Mouse (Mus musculus): ENCODE measurements around the gene Hoxc9.

DNA sequence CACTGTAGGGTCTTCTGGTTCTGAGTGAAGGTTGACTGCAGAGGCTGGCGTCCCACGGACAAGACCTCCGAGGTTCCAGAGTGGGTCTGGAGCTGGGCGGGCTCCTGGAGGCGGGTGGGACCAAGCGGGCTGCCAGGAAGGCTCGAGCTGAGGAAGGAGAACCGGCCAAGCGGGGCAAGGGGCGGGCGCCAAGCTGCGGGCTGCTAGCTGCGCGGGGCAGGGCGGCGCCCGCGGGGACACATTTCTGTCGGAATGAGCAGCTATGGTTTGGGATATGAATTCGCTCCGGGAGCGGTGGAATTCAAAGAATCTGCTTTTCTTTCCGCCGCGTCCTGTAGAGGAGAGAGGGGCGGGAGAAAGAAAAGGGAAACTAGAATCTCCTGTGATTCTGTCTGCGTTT, 41.3 kb upstream of the Hoxc9 start:
- no peak for TF ChIP-seq CTCF (IDR thresholded peaks at IDR 0.05; ENCODE audit: extremely low read depth, insufficient read length, insufficient replicate concordance, low read depth, low read length)
- TF ChIP-seq POLR2A (IDR thresholded peaks at IDR 0.05; ENCODE audit: low read depth, low read length): no peak

Data from small intestine, adult 2 months (tissue).